Mouse (Mus musculus) embryonic fibroblast, embryonic 13.5 days (primary cell): ENCODE measurements around the gene Ssna1.

ENCODE experiments used
- CTCF ChIP-seq: IDR thresholded peaks from 2 replicates; pipeline ENCODE4 v1.5.1; 2011; ENCODE audit warnings: mild to moderate bottlenecking, control low read depth, low read length, moderate library complexity, borderline replicate concordance; ENCODE audit not compliant: insufficient read depth
- POLR2A ChIP-seq: IDR thresholded peaks from 2 replicates; pipeline ENCODE4 v1.6.1; 2011; ENCODE audit warnings: low read depth, mild to moderate bottlenecking, control low read depth, low read length, moderate library complexity

GRCm38 (mm10) chr2:25290816-25291130, 18.5 kb upstream of the Ssna1 start:
- TF ChIP-seq CTCF: no peak
- TF ChIP-seq POLR2A: no peak
